ENCODE assay signal across 8 mouse cellular contexts in genomic region chr8:122442781-122443180, GRCm38 (mm10). TPM values are rescaled to one million over a fixed set of nuclear protein-coding genes. Genes with fewer than 3 reads are reported as not detected.
A peak's percentile ranks its signal among the peaks of the same experiment; 100 is the strongest.
DNase-seq lines count a peak whose midpoint lies in the region; ATAC-seq and TF ChIP-seq lines count a peak whose summit lies in the region.

No protein-coding gene starts in this region.

- DNase-seq in kidney, postnatal 4 days: no peak
- DNase-seq in hindbrain, embryonic 11.5 days (ENCODE audit: low spot score): no peak
- DNase-seq in right cerebral cortex, adult 18-20 months: no peak
- DNase-seq in frontal cortex, postnatal 14 days (ENCODE audit: low spot score in 2 of 2): no peak
- DNase-seq in adrenal gland, adult 2 months: no peak

- H3K4me2 ChIP-seq in kidney, embryonic 14.5 days (replicated peaks; ENCODE audit: low read depth, low read length): peak overlapping the region; percentile 95
- peak overlapping the region; percentile 53 for H3K4me2 ChIP-seq in hindbrain, embryonic 11.5 days (replicated peaks; ENCODE audit: low read depth, low read length)
- peak overlapping the region; percentile 91 for H3K4me2 ChIP-seq in midbrain, embryonic 12.5 days (replicated peaks)

- ATAC-seq in kidney, embryonic 14.5 days (ENCODE audit: low FRiP score, low TSS enrichment): peak; percentile 11
- ATAC-seq in hindbrain, embryonic 11.5 days (ENCODE audit: low FRiP score): peak; percentile 37
- ATAC-seq in midbrain, embryonic 12.5 days (ENCODE audit: low FRiP score, low read depth): peak; percentile 39; the same call in 1 of the 2 replicates

- under 1% methylated on average over 12 of the region's 12 CpGs for WGBS in kidney, embryonic 14.5 days
- WGBS in bone marrow, adult 2 months: 2% methylated on average over 12 of the region's 12 CpGs
- 2% methylated on average over 11 of the region's 12 CpGs for WGBS in hindbrain, embryonic 11.5 days
- 2% methylated on average over 11 of the region's 12 CpGs for WGBS in midbrain, embryonic 12.5 days

- peak overlapping the region; percentile 77 for H3K4me3 ChIP-seq in kidney, embryonic 14.5 days (ENCODE audit: low read length)
- H3K4me3 ChIP-seq in bone marrow, adult 2 months (replicated peaks; ENCODE audit: control insufficient read depth, low read depth, low read length): peak overlapping the region; percentile 73
- H3K4me3 ChIP-seq in hindbrain, embryonic 11.5 days (ENCODE audit: low read depth, low read length): peak overlapping the region; percentile 48
- H3K4me3 ChIP-seq in midbrain, embryonic 12.5 days: peak overlapping the region; percentile 70

- peaks cover 16% of the 10 kb centered on the region; the same call in 1 of the 2 replicates for H3K4me1 ChIP-seq in kidney, embryonic 14.5 days (ENCODE audit: control insufficient read depth, insufficient read depth, low read length)
- H3K4me1 ChIP-seq in bone marrow, adult 2 months (ENCODE audit: control insufficient read depth, insufficient read depth, low read length): peaks cover 5% of the 10 kb centered on the region; the same call in 1 of the 2 replicates
- H3K4me1 ChIP-seq in hindbrain, embryonic 11.5 days (replicated peaks; ENCODE audit: control insufficient read depth, insufficient read depth, low read length): peaks cover 4% of the 10 kb centered on the region
- peaks cover 28% of the 10 kb centered on the region for H3K4me1 ChIP-seq in midbrain, embryonic 12.5 days

- H3K27ac ChIP-seq in kidney, embryonic 14.5 days (ENCODE audit: low read depth, low read length): peak overlapping the region; percentile 62
- H3K27ac ChIP-seq in bone marrow, adult 2 months (ENCODE audit: control insufficient read depth, insufficient read depth, low read depth, low read length, poor library complexity): peak overlapping the region; percentile 31
- peak overlapping the region; percentile 68 for H3K27ac ChIP-seq in hindbrain, embryonic 11.5 days (ENCODE audit: low read depth, low read length)
- H3K27ac ChIP-seq in midbrain, embryonic 12.5 days (replicated peaks): peak overlapping the region; percentile 89

- no peaks in the 10 kb centered on the region for H3K9me3 ChIP-seq in kidney, embryonic 14.5 days (ENCODE audit: control insufficient read depth, low read length)
- H3K9me3 ChIP-seq in hindbrain, embryonic 11.5 days (ENCODE audit: control insufficient read depth, low read length): no peaks in the 10 kb centered on the region
- H3K9me3 ChIP-seq in midbrain, embryonic 12.5 days: no peaks in the 10 kb centered on the region

- no peak for TF ChIP-seq CTCF in bone marrow, adult 2 months (IDR thresholded peaks at IDR 0.05; ENCODE audit: control insufficient read depth, insufficient read depth, low read length)

- H3K36me3 ChIP-seq in kidney, embryonic 14.5 days (ENCODE audit: control insufficient read depth, insufficient read depth, low read length): peaks cover 6% of the 10 kb centered on the region; the same call in 1 of the 2 replicates
- H3K36me3 ChIP-seq in hindbrain, embryonic 11.5 days (ENCODE audit: control insufficient read depth, insufficient read depth, low read length): no peaks in the 10 kb centered on the region
- H3K36me3 ChIP-seq in midbrain, embryonic 12.5 days: peaks cover 23% of the 10 kb centered on the region

- no peak for TF ChIP-seq POLR2A in bone marrow, adult 2 months (IDR thresholded peaks at IDR 0.05; ENCODE audit: borderline replicate concordance, control insufficient read depth, low read depth, low read length)

- H3K9ac ChIP-seq in kidney, embryonic 14.5 days (ENCODE audit: low read depth, low read length): peak overlapping the region; percentile 72
- H3K9ac ChIP-seq in hindbrain, embryonic 11.5 days (ENCODE audit: low read depth, low read length): peak overlapping the region; percentile 60
- peak overlapping the region; percentile 78 for H3K9ac ChIP-seq in midbrain, embryonic 12.5 days (replicated peaks)

- no peaks in the 10 kb centered on the region for H3K27me3 ChIP-seq in kidney, embryonic 14.5 days (ENCODE audit: control insufficient read depth, insufficient read depth, low read length)
- H3K27me3 ChIP-seq in hindbrain, embryonic 11.5 days (ENCODE audit: control insufficient read depth, insufficient read depth, low read length): no peaks in the 10 kb centered on the region
- H3K27me3 ChIP-seq in midbrain, embryonic 12.5 days: no peaks in the 10 kb centered on the region

RNA-seq across cellular contexts. Expression of gene Mvd, which starts 0.4 kb away (rescaled TPM):
- polyA plus RNA-seq in kidney, embryonic 14.5 days (2014; fragmentation: Nextera tagmentation; extraction: Ambion mirVana): 23.2 and 36.1 TPM in 2 replicates
- 2.4 and 6.3 TPM in 2 replicates for polyA plus RNA-seq in bone marrow, adult 2 months (2011; ENCODE audit: insufficient read depth, insufficient read length, low replicate concordance, missing spikeins)
- 46.3 and 49.2 TPM in 2 replicates for polyA plus RNA-seq in hindbrain, embryonic 11.5 days (2014; fragmentation: Nextera tagmentation; extraction: Ambion mirVana)
- 45.8 and 47.4 TPM in 2 replicates for polyA plus RNA-seq in midbrain, embryonic 12.5 days (2016; fragmentation: Nextera tagmentation; extraction: Ambion mirVana)
- total RNA-seq in adrenal gland, adult 2 months (2021): 10 to 100 TPM in 1 of 2 experiments, 1 to 10 TPM in 1; 9.2 to 39.5 TPM
- polyA plus RNA-seq in adrenal gland, adult 2 months (2012; rRNA removed): 39.7 and 73.8 TPM in 2 replicates

RNA-seq across cellular contexts. Expression of gene Cyba, which starts 10.1 kb away (rescaled TPM):
- polyA plus RNA-seq in kidney, embryonic 14.5 days (2014; fragmentation: Nextera tagmentation; extraction: Ambion mirVana): 186 and 216 TPM in 2 replicates
- 168 and 494 TPM in 2 replicates for polyA plus RNA-seq in bone marrow, adult 2 months (2011; ENCODE audit: insufficient read depth, insufficient read length, low replicate concordance, missing spikeins)
- 52.7 and 53.4 TPM in 2 replicates for polyA plus RNA-seq in hindbrain, embryonic 11.5 days (2014; fragmentation: Nextera tagmentation; extraction: Ambion mirVana)
- 58.2 and 63.7 TPM in 2 replicates for polyA plus RNA-seq in midbrain, embryonic 12.5 days (2016; fragmentation: Nextera tagmentation; extraction: Ambion mirVana)
- total RNA-seq in adrenal gland, adult 2 months (2021): 10 to 100 TPM; 26.3 to 43.7 TPM
- 108 and 116 TPM in 2 replicates for polyA plus RNA-seq in adrenal gland, adult 2 months (2012; rRNA removed)

RNA-seq across cellular contexts. Expression of gene Snai3, which starts 17.8 kb away (rescaled TPM):
- polyA plus RNA-seq in kidney, embryonic 14.5 days (2014; fragmentation: Nextera tagmentation; extraction: Ambion mirVana): 0.23 and 0.51 TPM in 2 replicates
- 2.2 TPM in 1 of 2 replicates, not detected in the other for polyA plus RNA-seq in bone marrow, adult 2 months (2011; ENCODE audit: insufficient read depth, insufficient read length, low replicate concordance, missing spikeins)
- not detected in 2 replicates for polyA plus RNA-seq in hindbrain, embryonic 11.5 days (2014; fragmentation: Nextera tagmentation; extraction: Ambion mirVana)
- polyA plus RNA-seq in midbrain, embryonic 12.5 days (2016; fragmentation: Nextera tagmentation; extraction: Ambion mirVana): not detected in 2 replicates
- not detected for total RNA-seq in adrenal gland, adult 2 months (2021)
- polyA plus RNA-seq in adrenal gland, adult 2 months (2012; rRNA removed): 0.15 and 0.19 TPM in 2 replicates

RNA-seq across cellular contexts. Expression of gene Il17c, which starts 21.0 kb away (rescaled TPM):
- polyA plus RNA-seq in kidney, embryonic 14.5 days (2014; fragmentation: Nextera tagmentation; extraction: Ambion mirVana): not detected in 2 replicates
- polyA plus RNA-seq in bone marrow, adult 2 months (2011; ENCODE audit: insufficient read depth, insufficient read length, low replicate concordance, missing spikeins): not detected in 2 replicates
- not detected in 2 replicates for polyA plus RNA-seq in hindbrain, embryonic 11.5 days (2014; fragmentation: Nextera tagmentation; extraction: Ambion mirVana)
- not detected in 2 replicates for polyA plus RNA-seq in midbrain, embryonic 12.5 days (2016; fragmentation: Nextera tagmentation; extraction: Ambion mirVana)
- not detected for total RNA-seq in adrenal gland, adult 2 months (2021)
- polyA plus RNA-seq in adrenal gland, adult 2 months (2012; rRNA removed): 0.16 TPM in 1 of 2 replicates, not detected in the other

RNA-seq across cellular contexts. Expression of gene Rnf166, which starts 33.1 kb away (rescaled TPM):
- polyA plus RNA-seq in kidney, embryonic 14.5 days (2014; fragmentation: Nextera tagmentation; extraction: Ambion mirVana): 33.5 and 35.3 TPM in 2 replicates
- 17.4 and 32.7 TPM in 2 replicates for polyA plus RNA-seq in bone marrow, adult 2 months (2011; ENCODE audit: insufficient read depth, insufficient read length, low replicate concordance, missing spikeins)
- polyA plus RNA-seq in hindbrain, embryonic 11.5 days (2014; fragmentation: Nextera tagmentation; extraction: Ambion mirVana): 24.2 and 27.6 TPM in 2 replicates
- polyA plus RNA-seq in midbrain, embryonic 12.5 days (2016; fragmentation: Nextera tagmentation; extraction: Ambion mirVana): 36.7 and 37.7 TPM in 2 replicates
- total RNA-seq in adrenal gland, adult 2 months (2021): 10 to 100 TPM; 42.8 to 83.8 TPM
- 132 and 157 TPM in 2 replicates for polyA plus RNA-seq in adrenal gland, adult 2 months (2012; rRNA removed)

Comparison
In these comparisons a context has a peak if more than half of its experiments do, and no peak if none do; other contexts are left out.
1. H3K27ac ChIP-seq: peak in every context shown above with its lines; median percentile 89 in midbrain, embryonic 12.5 days; 68 in hindbrain, embryonic 11.5 days; 62 in kidney, embryonic 14.5 days; 31 in bone marrow, adult 2 months.